Mouse (Mus musculus): ENCODE results near the gene Naa38. TPM values are rescaled to one million over a fixed set of nuclear protein-coding genes. Genes with fewer than 3 reads are reported as not detected.

The Naa38 gene
- polyA plus RNA-seq, 1 experiment from 2014 or later, result 153 TPM

DNA sequence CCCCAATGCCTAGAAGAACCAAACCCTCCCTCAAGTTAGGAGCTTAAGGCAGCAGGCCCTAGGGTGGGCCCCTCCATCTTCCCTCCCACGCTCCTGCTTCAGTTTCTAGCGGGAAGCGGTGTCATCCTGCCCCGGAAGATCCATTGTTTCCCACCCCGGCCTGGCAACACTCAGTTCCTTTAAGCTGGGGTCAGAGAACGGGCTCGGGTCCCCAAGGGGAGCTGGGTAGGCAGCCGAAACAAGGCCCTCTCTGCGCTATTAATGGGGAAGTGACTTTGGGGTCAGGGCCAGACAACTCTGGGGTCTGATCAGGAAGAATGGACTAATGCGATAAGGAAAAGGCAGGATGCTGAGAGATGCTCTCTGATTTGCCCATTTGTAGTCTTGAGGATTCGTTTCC, 1.5 kb downstream of the Naa38 start:
- Histone ChIP-seq H3K27ac (peak overlapping the region; percentile 99), H3K36me3 (peaks cover 36% of the 10 kb centered on the region), H3K27me3 (0 out of 2 replicates have a peak, but pooled peaks cover 3% of the 10 kb centered on the region), H3K4me2 (peak overlapping the region; percentile 84), H3K9me3 (replicated peaks) (no peaks in the 10 kb centered on the region), H3K4me1 (peaks cover 59% of the 10 kb centered on the region), H3K4me3 (replicated peaks) (peak overlapping the region; percentile 78), H3K9ac (peak overlapping the region; percentile 91)
- no peak for ATAC-seq (replicated peaks; ENCODE audit: low FRiP score)
- WGBS, result 26% methylated on average over 11 of the region's 11 CpGs

DNA sequence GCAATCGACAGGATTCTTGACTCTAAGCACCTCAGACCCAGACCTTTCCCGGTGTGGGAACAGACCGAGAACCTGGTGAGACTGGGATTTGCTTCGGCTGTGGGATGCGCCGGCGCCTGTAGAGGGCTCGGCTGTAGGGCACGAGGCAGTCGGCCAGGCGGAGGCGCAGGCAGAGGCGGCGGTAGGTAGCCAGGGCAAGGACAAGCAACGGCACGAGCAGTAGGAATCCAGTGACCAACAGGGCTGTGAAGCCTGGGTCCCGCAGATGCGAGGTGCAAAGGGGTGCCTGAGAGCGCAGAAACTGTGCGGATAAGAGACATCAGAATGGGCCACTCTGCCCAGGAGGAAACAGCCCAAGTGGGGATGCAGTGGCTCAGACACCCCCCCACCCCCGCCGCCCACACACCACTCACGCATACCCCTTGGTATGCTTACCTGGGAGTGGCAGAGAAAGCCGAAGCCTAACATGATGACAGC, 2.3 kb downstream of the Naa38 start:
- Histone ChIP-seq H3K4me2 (peak overlapping the region; percentile 84), H3K27me3 (0 out of 2 replicates have a peak, but pooled peaks cover 3% of the 10 kb centered on the region), H3K9ac (peak overlapping the region; percentile 42), H3K4me3 (replicated peaks) (peak overlapping the region; percentile 78), H3K36me3 (peaks cover 40% of the 10 kb centered on the region), H3K9me3 (replicated peaks) (no peaks in the 10 kb centered on the region), H3K4me1 (peaks cover 62% of the 10 kb centered on the region), H3K27ac (peak overlapping the region; percentile 99)
- WGBS, result 17% methylated on average over 24 of the region's 24 CpGs
- ATAC-seq (replicated peaks; ENCODE audit: low FRiP score), result no peak

DNA sequence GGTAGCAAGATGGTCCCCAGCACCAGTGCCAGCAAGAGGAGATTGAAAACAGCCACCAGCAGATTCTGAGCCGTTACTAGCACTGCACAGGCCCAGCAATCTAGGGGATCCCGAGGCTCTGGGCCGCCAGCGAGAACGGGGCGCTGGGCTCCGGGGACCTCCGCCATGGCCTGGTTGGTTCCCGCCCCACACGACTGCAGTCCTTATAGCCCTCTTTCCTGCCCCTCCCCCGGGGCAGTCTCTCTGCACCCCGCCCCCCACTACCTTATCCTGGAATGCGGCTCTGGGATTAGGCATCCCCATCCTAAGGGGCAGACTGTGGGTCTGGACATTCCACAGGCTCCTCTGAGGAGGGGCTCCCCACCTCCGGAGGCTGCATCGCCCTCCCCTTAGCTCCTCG, 2.8 kb downstream of the Naa38 start, which contains the start of gene Tmem88:
Tmem88 (minus strand) TSS at position 176 of the 400 bp plus-strand sequence.
- ATAC-seq (replicated peaks; ENCODE audit: low FRiP score), result no peak

DNA sequence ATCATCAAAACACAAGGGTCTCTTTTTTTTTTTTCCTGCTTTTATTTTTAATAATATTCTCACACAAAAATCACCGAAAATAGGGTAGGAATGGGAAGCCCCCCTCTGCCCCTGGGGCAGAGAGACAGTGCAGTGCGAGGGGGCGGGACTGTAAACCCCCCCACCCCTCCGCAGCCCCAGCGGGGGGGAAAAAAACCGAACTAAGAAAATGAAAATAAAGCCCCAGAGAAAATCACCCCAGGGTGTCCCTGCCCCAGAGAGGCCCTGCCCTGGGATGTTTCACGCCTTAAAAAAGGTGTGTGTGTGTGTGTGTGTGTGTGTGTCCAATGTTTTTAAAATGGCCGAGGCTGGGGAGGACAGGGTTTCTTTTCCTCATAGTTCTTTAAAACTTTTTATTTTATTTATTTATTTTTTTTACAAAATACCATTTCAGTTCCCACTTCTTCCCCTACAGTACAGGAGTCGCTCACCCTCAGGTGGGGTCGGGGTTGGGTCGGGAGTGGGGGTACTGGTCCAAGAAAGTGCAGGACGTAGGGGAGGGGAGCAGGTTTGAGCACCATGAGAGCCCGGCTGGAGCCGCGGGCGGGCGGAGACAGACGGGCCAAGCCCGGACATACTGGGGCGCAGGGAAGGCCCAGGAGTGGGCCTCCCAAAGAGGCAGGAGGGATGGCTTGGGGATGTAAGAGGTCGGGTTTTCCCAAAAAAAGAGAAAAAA, 3.4 kb downstream of the Naa38 start:
- H3K27me3 ChIP-seq, result 0 out of 2 replicates have a peak, but pooled peaks cover 3% of the 10 kb centered on the region
- no peaks in the 10 kb centered on the region for H3K9me3 ChIP-seq (replicated peaks)
- H3K9ac ChIP-seq, result peak overlapping the region; percentile 42; the same call in 1 of the 2 replicates
- H3K36me3 ChIP-seq, result peaks cover 47% of the 10 kb centered on the region
- H3K27ac ChIP-seq, result peak overlapping the region; percentile 99; the same call in 1 of the 2 replicates
- ATAC-seq (replicated peaks; ENCODE audit: low FRiP score), result no peak
- H3K4me2 ChIP-seq, result peak overlapping the region; percentile 84
- H3K4me3 ChIP-seq (replicated peaks), result peak overlapping the region; percentile 78
- 37% methylated on average over 21 of the region's 21 CpGs for WGBS
- peaks cover 62% of the 10 kb centered on the region for H3K4me1 ChIP-seq

More for the DNA sequence above, 2.8 kb downstream of the Naa38 start, which contains the start of gene Tmem88:
- Histone ChIP-seq H3K27me3 (0 out of 2 replicates have a peak, but pooled peaks cover 3% of the 10 kb centered on the region), H3K9me3 (replicated peaks) (no peaks in the 10 kb centered on the region), H3K4me2 (peak within 1 kb of the TSS; percentile 84), H3K9ac (peak within 1 kb of the TSS; percentile 42), H3K4me1 (peaks cover 62% of the 10 kb centered on the region), H3K4me3 (replicated peaks) (peak within 1 kb of the TSS; percentile 78), H3K36me3 (peaks cover 41% of the 10 kb centered on the region), H3K27ac (peak within 1 kb of the TSS; percentile 99)
- WGBS, result 11% methylated on average over 16 of the region's 16 CpGs

DNA sequence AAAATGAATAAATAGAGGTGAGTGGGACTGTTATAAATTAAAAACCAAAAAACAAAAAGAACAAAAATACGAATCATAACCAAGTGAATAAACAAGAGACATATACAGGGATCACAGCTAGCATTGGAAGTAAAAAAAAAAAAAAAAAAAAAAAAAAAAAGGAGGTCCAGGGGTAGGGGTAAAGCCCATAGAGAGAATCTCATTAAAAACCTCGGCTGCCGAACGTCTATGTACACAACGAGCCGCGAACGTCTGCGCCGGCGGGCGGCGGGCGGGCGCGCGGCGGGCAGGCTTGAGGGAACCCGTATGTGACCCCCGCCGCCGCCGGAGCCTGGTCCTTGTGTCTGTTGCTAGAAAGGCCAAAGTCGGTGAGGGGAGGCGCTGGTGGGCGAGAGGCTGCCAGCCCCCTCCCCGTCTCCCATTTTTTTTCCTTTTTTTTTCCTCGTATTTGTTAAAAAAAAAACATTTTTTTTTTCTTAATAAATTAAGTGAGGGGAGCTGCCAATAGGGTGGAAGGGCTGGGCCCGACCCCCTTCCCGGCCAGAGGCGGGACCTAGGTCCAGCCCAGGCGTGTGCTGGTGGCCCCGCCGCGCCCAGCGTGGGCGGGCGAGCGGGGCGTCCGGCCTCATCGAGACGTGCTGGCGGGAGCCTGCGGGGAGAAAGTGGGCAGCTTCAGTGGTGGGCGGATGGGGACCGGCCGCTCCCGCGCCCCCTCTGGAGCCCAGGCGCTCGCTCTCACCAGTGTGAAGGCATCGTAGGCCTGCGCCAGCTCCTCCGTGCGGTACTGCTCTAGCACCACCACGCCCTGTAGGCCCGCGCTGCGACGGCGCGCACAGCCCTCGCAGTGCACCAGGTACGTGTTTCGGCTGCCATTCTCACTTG, 4.2 kb downstream of the Naa38 start:
- WGBS, result 35% methylated on average over 66 of the region's 66 CpGs
- H3K27ac ChIP-seq, result 0 out of 2 replicates have a peak overlapping the region, but pooled peaks have one; percentile 39
- no peaks in the 10 kb centered on the region for H3K9me3 ChIP-seq (replicated peaks)
- peak overlapping the region; percentile 19 for H3K4me3 ChIP-seq (replicated peaks)
- peak overlapping the region; percentile 8; the same call in 1 of the 2 replicates for H3K9ac ChIP-seq
- peaks cover 58% of the 10 kb centered on the region for H3K4me1 ChIP-seq
- no peak for ATAC-seq (replicated peaks; ENCODE audit: low FRiP score)
- peaks cover 55% of the 10 kb centered on the region for H3K36me3 ChIP-seq
- H3K27me3 ChIP-seq, result 0 out of 2 replicates have a peak, but pooled peaks cover 3% of the 10 kb centered on the region
- H3K4me2 ChIP-seq, result peak overlapping the region; percentile 84

DNA sequence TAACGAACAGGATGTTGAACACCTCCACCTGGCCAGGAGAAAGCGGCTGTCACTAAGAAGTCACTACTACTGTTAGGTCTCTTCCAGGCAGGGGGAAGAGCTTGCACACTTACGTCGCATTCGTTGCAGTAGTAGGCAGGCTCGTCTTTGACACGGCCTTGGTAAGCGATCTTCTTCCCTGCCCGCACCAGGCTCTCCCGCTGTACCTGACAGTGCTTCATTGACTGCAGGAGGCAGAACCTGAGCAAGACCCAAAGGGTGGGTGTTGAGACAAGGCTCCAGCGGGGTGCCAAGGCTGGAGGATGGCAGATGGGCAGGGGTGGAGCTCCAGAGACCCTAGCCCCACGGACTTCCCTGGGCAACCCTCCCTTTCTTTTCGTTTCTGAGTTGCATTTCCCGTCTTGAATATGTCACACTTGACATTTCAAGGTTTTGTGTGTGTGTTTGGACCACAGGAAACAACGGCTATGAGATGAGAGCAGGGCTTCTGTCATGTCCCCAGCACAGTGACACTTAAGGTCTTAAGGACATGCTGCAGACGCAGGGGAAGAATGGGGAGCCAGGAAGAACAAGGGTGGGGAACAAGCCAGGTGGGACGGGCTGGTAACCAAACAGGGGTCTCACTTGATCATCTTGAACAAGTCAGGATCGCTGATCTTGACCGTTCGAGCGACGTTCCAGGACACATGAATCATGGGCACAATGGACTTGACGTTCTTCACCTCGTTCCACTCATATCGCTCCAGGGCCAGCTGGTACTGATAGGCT, 5.0 kb downstream of the Naa38 start:
- ATAC-seq (replicated peaks; ENCODE audit: low FRiP score), result no peak
- Histone ChIP-seq H3K27me3 (0 out of 2 replicates have a peak, but pooled peaks cover 3% of the 10 kb centered on the region), H3K4me1 (peaks cover 57% of the 10 kb centered on the region), H3K27ac (no peak overlapping the region), H3K4me3 (replicated peaks) (peak overlapping the region; percentile 19; the same call in 1 of the 2 replicates), H3K36me3 (peaks cover 63% of the 10 kb centered on the region), H3K4me2 (peak overlapping the region; percentile 84), H3K9ac (0 out of 2 replicates have a peak overlapping the region, but pooled peaks have one; percentile 8), H3K9me3 (replicated peaks) (no peaks in the 10 kb centered on the region)
- 78% methylated on average over 25 of the region's 25 CpGs for WGBS

DNA sequence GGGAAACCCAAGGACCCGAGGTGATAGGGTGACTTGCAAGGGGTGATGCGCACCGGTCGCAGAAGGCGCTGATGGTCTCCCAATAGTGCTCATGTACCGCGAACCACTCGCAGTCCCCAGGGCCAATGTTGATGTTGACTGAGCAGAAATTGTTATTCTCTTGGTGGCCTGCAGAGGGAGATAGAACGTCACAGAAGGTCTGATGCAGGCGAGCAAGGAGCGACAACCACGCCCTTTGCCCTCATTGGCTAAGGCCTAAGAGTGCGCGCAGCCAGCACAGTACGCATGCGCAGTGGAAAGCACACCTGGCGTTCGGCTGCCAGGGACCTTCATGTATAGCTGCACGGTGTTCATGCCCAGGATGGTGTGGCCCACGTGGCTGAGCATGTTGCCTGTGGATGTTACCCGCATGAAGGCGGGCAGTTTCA, 5.9 kb downstream of the Naa38 start:
- H3K27ac ChIP-seq, result 0 out of 2 replicates have a peak overlapping the region, but pooled peaks have one; percentile 16
- no peak overlapping the region for H3K9ac ChIP-seq
- WGBS, result 21% methylated on average over 22 of the region's 22 CpGs
- H3K4me2 ChIP-seq, result no peak overlapping the region
- H3K27me3 ChIP-seq, result 0 out of 2 replicates have a peak, but pooled peaks cover 3% of the 10 kb centered on the region
- H3K4me1 ChIP-seq, result peaks cover 55% of the 10 kb centered on the region
- H3K36me3 ChIP-seq, result peaks cover 73% of the 10 kb centered on the region
- H3K9me3 ChIP-seq (replicated peaks), result no peaks in the 10 kb centered on the region
- peak; percentile 74 for ATAC-seq (replicated peaks; ENCODE audit: low FRiP score)
- H3K4me3 ChIP-seq (replicated peaks), result no peak overlapping the region

DNA sequence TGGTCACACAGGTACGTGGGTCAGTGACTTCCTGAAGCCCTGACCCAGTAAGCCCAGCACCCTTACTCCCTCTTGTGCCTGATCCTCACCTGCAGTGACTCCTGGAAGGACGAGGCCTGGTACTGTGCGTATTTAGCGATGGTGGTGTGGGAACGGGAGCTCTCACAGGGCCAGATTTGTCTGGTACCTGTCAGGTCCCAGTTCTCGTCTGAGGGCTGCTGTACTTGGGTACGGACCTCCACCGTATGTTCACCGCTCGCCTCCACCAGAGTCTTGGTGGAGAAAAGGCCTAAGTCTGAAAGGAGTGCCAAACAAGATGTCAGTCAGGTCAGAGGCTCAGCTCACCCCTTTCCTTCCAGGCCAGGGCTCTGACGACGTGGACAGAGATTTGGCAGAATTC, 6.7 kb downstream of the Naa38 start:
- Histone ChIP-seq H3K27me3 (0 out of 2 replicates have a peak, but pooled peaks cover 3% of the 10 kb centered on the region), H3K4me2 (no peak overlapping the region), H3K27ac (0 out of 2 replicates have a peak overlapping the region, but pooled peaks have one; percentile 16), H3K9me3 (replicated peaks) (no peaks in the 10 kb centered on the region), H3K36me3 (peaks cover 81% of the 10 kb centered on the region), H3K4me3 (replicated peaks) (no peak overlapping the region), H3K4me1 (peaks cover 47% of the 10 kb centered on the region), H3K9ac (no peak overlapping the region)
- no peak for ATAC-seq (replicated peaks; ENCODE audit: low FRiP score)
- 86% methylated on average over 12 of the region's 12 CpGs for whole genome bisulfite sequencing

DNA sequence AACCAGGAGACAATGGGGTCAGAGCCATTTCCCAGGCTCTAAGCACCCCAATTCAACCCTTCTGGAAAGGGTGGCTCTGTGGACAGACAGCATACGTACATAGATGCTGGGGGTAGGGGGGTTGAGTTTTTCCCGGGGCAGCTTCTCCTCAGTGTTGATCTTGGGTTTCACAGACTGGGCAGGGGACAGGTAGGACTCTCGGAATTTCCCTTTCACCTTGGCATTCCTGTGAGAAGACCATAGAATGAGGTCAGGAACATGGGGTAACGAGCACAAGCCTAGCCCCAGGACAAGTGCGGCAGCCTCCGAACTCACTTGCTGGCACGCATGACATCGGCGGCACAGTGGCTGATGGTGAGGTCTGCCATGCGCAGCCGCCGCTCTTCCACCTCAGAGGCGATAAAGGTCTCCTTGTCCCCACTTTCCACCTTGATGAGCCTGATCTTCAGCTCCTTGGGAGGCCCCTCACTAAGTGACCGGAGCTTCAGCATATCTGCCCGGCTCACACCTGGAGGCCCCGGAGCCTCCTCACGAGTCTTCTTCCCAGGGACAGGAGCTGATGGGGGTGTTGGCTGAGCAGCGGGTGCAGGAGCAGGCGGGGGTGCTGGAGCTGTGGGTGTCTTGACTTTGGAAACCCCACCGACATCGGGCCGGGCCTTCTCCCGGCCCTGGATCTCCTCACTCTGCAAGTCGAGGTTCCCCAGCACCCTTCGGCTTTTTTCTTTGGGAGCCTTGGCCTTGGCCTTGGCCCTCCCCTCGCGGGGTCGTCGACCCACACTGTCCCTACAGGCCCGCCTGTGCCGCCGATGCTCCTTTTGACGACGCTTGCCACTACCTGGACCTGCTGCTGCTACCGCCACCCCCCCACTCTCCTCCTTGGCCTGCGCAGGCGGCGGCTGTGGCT, 8.7 kb downstream of the Naa38 start:
- no peak for ATAC-seq (replicated peaks; ENCODE audit: low FRiP score)
- H3K4me2 ChIP-seq, result no peak overlapping the region
- WGBS, result 92% methylated on average over 38 of the region's 38 CpGs
- H3K4me3 ChIP-seq (replicated peaks), result no peak overlapping the region
- H3K9ac ChIP-seq, result no peak overlapping the region
- H3K9me3 ChIP-seq (replicated peaks), result no peaks in the 10 kb centered on the region
- peaks cover 45% of the 10 kb centered on the region for H3K4me1 ChIP-seq
- peaks cover 92% of the 10 kb centered on the region for H3K36me3 ChIP-seq
- H3K27ac ChIP-seq, result no peak overlapping the region
- H3K27me3 ChIP-seq, result 0 out of 2 replicates have a peak, but pooled peaks cover 3% of the 10 kb centered on the region

Data from kidney, embryonic 15.5 days (tissue).